Mouse (Mus musculus) cerebellum, adult 9-10 months (tissue): ENCODE results near the gene Gdnf.

Experiments
- DNase-seq: peaks from one replicate; pipeline ENCODE4 v3.0.0; 2022

The Gdnf gene

GRCm38 (mm10) chr15:7863328-7863727, 52.7 kb downstream of the Gdnf start:
- no peak for DNase-seq

- DNase-seq: no peak
Observed at GRCm38 (mm10) chr15:7865305-7865704, 54.7 kb downstream of the Gdnf start.

GRCm38 (mm10) chr15:7872473-7872872, 61.8 kb downstream of the Gdnf start:
- DNase-seq: no peak

GRCm38 (mm10) chr15:7875879-7876278, 65.2 kb downstream of the Gdnf start:
- no peak for DNase-seq

GRCm38 (mm10) chr15:7877560-7878467, 67.2 kb downstream of the Gdnf start:
- DNase-seq: no peak

GRCm38 (mm10) chr15:7878861-7879260, 68.2 kb downstream of the Gdnf start:
- no peak for DNase-seq

- DNase-seq: no peak
Observed at GRCm38 (mm10) chr15:7879956-7880355, 69.3 kb downstream of the Gdnf start.

- no peak for DNase-seq
Observed at GRCm38 (mm10) chr15:7884181-7884580, 73.5 kb downstream of the Gdnf start.

GRCm38 (mm10) chr15:7885106-7885505, 74.5 kb downstream of the Gdnf start:
- DNase-seq: no peak

- DNase-seq: no peak
Observed at GRCm38 (mm10) chr15:7886591-7886990, 75.9 kb downstream of the Gdnf start.
